Mouse (Mus musculus) mesoderm, embryonic 11.5 days (tissue): Measurements from ENCODE around the gene Trim61.

Experiments used
- DNase-seq: peaks from one replicate; pipeline ENCODE4 v3.0.0-alpha.2; 2012; ENCODE audit warnings: low read depth, low spot score

Gene Trim61

GRCm38 (mm10) chr8:64987731-64988130 lies 30.6 kb downstream of the Trim61 start, which contains the start of gene Trim75:
TSS of gene Trim75 (minus strand) at chr8:64987831.
- no peak for DNase-seq

GRCm38 (mm10) chr8:64983150-64983897 lies 35.0 kb downstream of the Trim61 start:
- no peak for DNase-seq
